Mouse (Mus musculus) small intestine, adult 2 months (tissue): ENCODE measurements around the gene Hs2st1. TPM values are rescaled to one million over a fixed set of nuclear protein-coding genes. Genes with fewer than 3 reads are reported as not detected.

Source experiments
- H3K27ac ChIP-seq: fragments of 200-500 bp; 2 replicates; pipeline ENCODE4 v1.5.1; 2012; ENCODE audit warnings: low read depth, low read length, control low read depth, inconsistent platforms; ENCODE audit not compliant: insufficient read depth
- H3K27me3 ChIP-seq: fragments of 200-500 bp; 2 replicates; pipeline ENCODE4 v1.6.1; 2012; ENCODE audit warnings: mild to moderate bottlenecking, moderate library complexity, low read length, inconsistent platforms; ENCODE audit not compliant: control insufficient read depth, insufficient read depth
- H3K36me3 ChIP-seq: fragments of 200-500 bp; 2 replicates; pipeline ENCODE4 v1.6.1; 2012; ENCODE audit warnings: mild to moderate bottlenecking, low read length, control low read depth, inconsistent platforms; ENCODE audit not compliant: control insufficient read depth, insufficient read depth
- H3K4me1 ChIP-seq: fragments of 200-500 bp; 2 replicates; pipeline ENCODE4 v1.6.1; 2012; ENCODE audit warnings: low read length, inconsistent platforms, mixed read lengths; ENCODE audit not compliant: control insufficient read depth, insufficient read depth, insufficient read length
- H3K4me3 ChIP-seq: fragments of 200-500 bp; 2 replicates; pipeline ENCODE4 v1.5.1; 2012; ENCODE audit warnings: low read depth, mild to moderate bottlenecking, control low read depth, inconsistent platforms, low read length, moderate library complexity
- CTCF ChIP-seq: fragments of 200-500 bp; IDR thresholded peaks from 2 replicates; pipeline ENCODE4 v1.5.1; 2012; ENCODE audit warnings: low read depth, mild to moderate bottlenecking, control low read depth, inconsistent platforms, low read length, moderate library complexity, mixed read lengths; ENCODE audit not compliant: insufficient replicate concordance, insufficient read length; ENCODE audit errors: extremely low read depth
- POLR2A ChIP-seq: fragments of 200-500 bp; IDR thresholded peaks from 2 replicates; pipeline ENCODE4 v1.6.1; 2012; ENCODE audit warnings: low read depth, mild to moderate bottlenecking, control low read depth, inconsistent platforms, low read length, moderate library complexity
- WGBS: fragments of 180-500 bp; shearing (Covaris S2); methylation state at CpG from one replicate; pipeline ENCODE4 v1.1.7; 2018; 5-methylcytosine and 5-hydroxymethylcytosine counted together
- polyA plus RNA-seq: library from polyadenylated mRNA; depleted of rRNA; stranded (reverse); fragments of >200 nt; gene quantifications from 2 replicates; pipeline ENCODE4 v1.2.3, GENCODE M21; 2012

Hs2st1 gene
- polyA plus RNA-seq, 1 experiment = 2.3 TPM

DNA sequence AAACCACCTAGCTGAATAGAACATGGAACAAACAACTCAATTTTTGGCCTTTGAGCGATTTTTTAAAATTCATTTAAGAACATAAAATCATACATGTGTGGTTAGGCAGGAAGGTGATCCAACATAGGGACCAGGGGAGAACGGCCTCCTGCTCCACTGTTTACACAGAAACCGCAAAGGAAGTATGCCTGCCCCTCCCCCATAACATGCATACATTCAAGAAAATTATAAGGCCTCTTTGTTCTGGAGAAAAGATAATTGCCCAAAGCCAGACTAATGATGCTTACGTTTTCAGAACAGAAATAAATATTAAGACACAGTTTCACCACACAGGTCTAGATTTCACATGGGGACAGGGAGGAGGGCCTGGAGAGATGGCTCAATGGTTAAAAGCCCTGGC lies 18.6 kb downstream of the Hs2st1 start:
- Histone ChIP-seq H3K27ac (no peak overlapping the region), H3K4me3 (no peak overlapping the region), H3K4me1 (peaks cover 7% of the 10 kb centered on the region; the same call in 1 of the 2 replicates), H3K36me3 (no peaks in the 10 kb centered on the region), H3K27me3 (no peaks in the 10 kb centered on the region)
- 43% methylated on average over 4 of the region's 4 CpGs for WGBS
- TF ChIP-seq CTCF = no peak

GRCm38 (mm10) chr3:144550659-144551058 lies 19.3 kb downstream of the Hs2st1 start:
- Histone ChIP-seq H3K4me3 (no peak overlapping the region), H3K27ac (no peak overlapping the region), H3K36me3 (no peaks in the 10 kb centered on the region), H3K27me3 (no peaks in the 10 kb centered on the region), H3K4me1 (peaks cover 7% of the 10 kb centered on the region; the same call in 1 of the 2 replicates)
- 89% methylated on average over 5 of the region's 5 CpGs for WGBS
- no peak for TF ChIP-seq POLR2A

DNA sequence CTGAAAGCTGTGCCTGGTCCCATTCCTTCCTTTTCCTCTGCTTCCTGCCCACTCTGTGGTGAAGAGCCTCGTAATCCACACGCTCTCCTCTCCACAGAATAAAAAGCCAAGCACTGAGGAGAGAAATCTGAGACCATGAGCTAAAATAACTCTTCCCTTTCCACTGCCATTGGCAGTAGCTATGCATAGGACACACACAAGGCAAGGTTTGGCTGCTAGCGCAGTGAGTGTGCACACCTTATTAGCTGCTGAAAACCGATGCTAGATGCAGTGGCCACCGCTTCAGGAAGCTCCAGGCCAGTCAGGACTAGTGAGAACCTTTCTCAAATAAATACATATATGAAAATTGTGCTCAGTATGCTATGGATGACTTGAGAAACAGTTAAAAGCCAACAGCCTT lies 19.9 kb downstream of the Hs2st1 start:
- Histone ChIP-seq H3K4me1 (0 out of 2 replicates have a peak, but pooled peaks cover 5% of the 10 kb centered on the region), H3K27ac (no peak overlapping the region), H3K4me3 (no peak overlapping the region), H3K27me3 (no peaks in the 10 kb centered on the region), H3K36me3 (no peaks in the 10 kb centered on the region)
- WGBS = 97% methylated on average over 5 of the region's 5 CpGs
- TF ChIP-seq POLR2A (no peak), CTCF (no peak)

DNA sequence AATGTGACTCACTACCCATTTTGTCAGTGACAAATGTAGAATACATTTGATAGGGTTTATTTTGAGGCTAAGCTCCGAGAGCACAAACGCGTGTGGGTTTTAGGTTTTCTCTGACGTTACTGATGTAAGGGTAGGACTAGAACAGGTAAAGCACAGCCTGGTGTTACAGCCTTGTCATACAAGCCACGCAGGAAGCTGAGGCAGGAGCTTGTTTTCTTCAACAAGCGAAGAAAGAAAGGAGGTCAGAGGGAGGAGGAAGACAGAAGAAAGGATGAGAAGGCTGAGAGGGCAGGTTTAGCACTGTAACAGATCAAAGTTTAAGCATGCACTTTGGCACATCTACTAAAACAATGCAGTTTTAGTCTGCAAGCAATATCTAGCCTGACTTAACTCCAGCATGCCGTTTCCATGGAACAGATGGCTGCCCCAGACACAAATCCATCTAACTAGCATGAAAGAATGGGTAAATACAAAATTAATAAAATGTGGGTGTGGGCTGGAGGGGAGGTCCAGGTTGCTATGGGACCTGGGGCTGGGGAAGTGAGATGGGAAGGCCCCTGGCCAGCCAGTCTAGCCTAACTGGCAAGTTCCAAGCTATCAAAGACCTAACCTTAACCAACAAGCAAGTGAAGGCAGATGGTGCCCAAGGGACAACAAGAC lies 21.7 kb downstream of the Hs2st1 start:
- Histone ChIP-seq H3K4me1 (no peaks in the 10 kb centered on the region), H3K36me3 (no peaks in the 10 kb centered on the region), H3K27ac (no peak overlapping the region), H3K4me3 (no peak overlapping the region), H3K27me3 (no peaks in the 10 kb centered on the region)
- TF ChIP-seq CTCF = no peak
- TF ChIP-seq POLR2A = no peak
- WGBS = 86% methylated on average over 7 of the region's 7 CpGs

- 51% methylated on average over 4 of the region's 4 CpGs for WGBS
- Histone ChIP-seq H3K36me3 (no peaks in the 10 kb centered on the region), H3K4me1 (0 out of 2 replicates have a peak, but pooled peaks cover 3% of the 10 kb centered on the region), H3K4me3 (no peak overlapping the region), H3K27ac (no peak overlapping the region), H3K27me3 (no peaks in the 10 kb centered on the region)
- TF ChIP-seq POLR2A = no peak
Observed at GRCm38 (mm10) chr3:144546490-144546889, 23.5 kb downstream of the Hs2st1 start.

DNA sequence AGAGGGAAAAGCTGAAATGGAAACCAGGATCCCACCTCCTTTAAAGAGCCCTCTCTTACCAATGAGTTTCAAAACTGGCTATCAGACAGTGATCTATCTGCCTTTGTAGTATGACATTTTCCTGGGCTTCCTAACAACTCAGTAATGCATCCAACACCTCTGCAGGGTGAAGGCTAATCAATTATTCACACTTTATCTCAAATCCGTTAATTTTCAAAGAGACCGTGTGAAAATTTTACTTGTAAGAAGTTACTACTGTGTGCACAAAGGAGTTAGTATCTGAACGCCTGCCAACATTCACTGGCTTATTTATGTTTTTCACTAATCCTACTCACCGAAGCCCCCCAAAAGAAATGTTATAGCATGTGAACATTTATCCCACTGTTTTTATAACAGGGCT lies 24.1 kb downstream of the Hs2st1 start:
- Histone ChIP-seq H3K4me3 (no peak overlapping the region), H3K27me3 (no peaks in the 10 kb centered on the region), H3K27ac (no peak overlapping the region), H3K4me1 (0 out of 2 replicates have a peak, but pooled peaks cover 3% of the 10 kb centered on the region), H3K36me3 (no peaks in the 10 kb centered on the region)
- 58% methylated on average over 4 of the region's 4 CpGs for WGBS
- TF ChIP-seq CTCF (no peak), POLR2A (no peak)

GRCm38 (mm10) chr3:144545152-144545551 lies 24.8 kb downstream of the Hs2st1 start:
- H3K4me3 ChIP-seq = no peak overlapping the region
- no peaks in the 10 kb centered on the region for H3K27me3 ChIP-seq
- no peaks in the 10 kb centered on the region for H3K36me3 ChIP-seq
- WGBS = 93% methylated on average over 7 of the region's 7 CpGs
- no peak overlapping the region for H3K27ac ChIP-seq
- no peak for TF ChIP-seq POLR2A
- TF ChIP-seq CTCF = no peak
- H3K4me1 ChIP-seq = 0 out of 2 replicates have a peak, but pooled peaks cover 3% of the 10 kb centered on the region
